Mouse (Mus musculus) induced T-regulatory cell, adult 2 months (primary cell): ENCODE results near the gene B3gnt2.
A peak's percentile ranks its signal among the peaks of the same experiment; 100 is the strongest.

ENCODE experiments used
- DNase-seq: peaks from one replicate; pipeline ENCODE4 v3.0.0-alpha.2; 2012; ENCODE audit warnings: low read depth

The B3gnt2 gene

GRCm38 (mm10) chr11:22815877-22816276 is 44.9 kb downstream of the B3gnt2 start:
- peak; percentile 60 for DNase-seq

GRCm38 (mm10) chr11:22815143-22815542 is 45.6 kb downstream of the B3gnt2 start:
- DNase-seq: peak; percentile 49

GRCm38 (mm10) chr11:22813921-22814704 is 46.6 kb downstream of the B3gnt2 start:
- peak; percentile 88 for DNase-seq

- no peak for DNase-seq
Observed at GRCm38 (mm10) chr11:22813427-22813826, 47.3 kb downstream of the B3gnt2 start.

GRCm38 (mm10) chr11:22811413-22811812 is 49.3 kb downstream of the B3gnt2 start:
- peak; percentile 36 for DNase-seq

- DNase-seq: no peak
Observed at GRCm38 (mm10) chr11:22809465-22810096, 51.2 kb downstream of the B3gnt2 start.

GRCm38 (mm10) chr11:22808040-22808439 is 52.7 kb downstream of the B3gnt2 start:
- no peak for DNase-seq

GRCm38 (mm10) chr11:22805171-22805570 is 55.6 kb downstream of the B3gnt2 start:
- DNase-seq: no peak

GRCm38 (mm10) chr11:22799987-22800424 is 60.8 kb downstream of the B3gnt2 start:
- DNase-seq: no peak

GRCm38 (mm10) chr11:22798916-22799315 is 61.8 kb downstream of the B3gnt2 start:
- no peak for DNase-seq

GRCm38 (mm10) chr11:22794734-22795133 is 66.0 kb downstream of the B3gnt2 start:
- no peak for DNase-seq

GRCm38 (mm10) chr11:22793881-22794203 is 66.9 kb downstream of the B3gnt2 start:
- DNase-seq: no peak

GRCm38 (mm10) chr11:22793176-22793880 is 67.4 kb downstream of the B3gnt2 start:
- no peak for DNase-seq

GRCm38 (mm10) chr11:22792149-22792548 is 68.6 kb downstream of the B3gnt2 start:
- DNase-seq: no peak

- no peak for DNase-seq
Observed at GRCm38 (mm10) chr11:22791726-22792125, 69.0 kb downstream of the B3gnt2 start.

- no peak for DNase-seq
Observed at GRCm38 (mm10) chr11:22787833-22788232, 72.9 kb downstream of the B3gnt2 start.

- no peak for DNase-seq
Observed at GRCm38 (mm10) chr11:22784477-22784876, 76.3 kb downstream of the B3gnt2 start.

- peak; percentile 61 for DNase-seq
Observed at GRCm38 (mm10) chr11:22782705-22783124, 78.0 kb downstream of the B3gnt2 start.

GRCm38 (mm10) chr11:22781190-22781589 is 79.6 kb downstream of the B3gnt2 start:
- DNase-seq: no peak

GRCm38 (mm10) chr11:22780761-22781160 is 80.0 kb downstream of the B3gnt2 start:
- DNase-seq: no peak

- DNase-seq: no peak
Observed at GRCm38 (mm10) chr11:22779821-22780551, 80.8 kb downstream of the B3gnt2 start.

- DNase-seq: no peak
Observed at GRCm38 (mm10) chr11:22778596-22778995, 82.2 kb downstream of the B3gnt2 start.
